Mouse (Mus musculus) CD8-positive naive resting alpha-beta T cell, adult 2 months (primary cell): ENCODE data around the gene Olfr786.

Source experiments
- DNase-seq, 2 experiments: peaks; one replicate each; pipeline ENCODE4 v3.0.0; 2022; ENCODE audit warnings: low read depth in 2 of 2, low spot score in 2 of 2

The Olfr786 gene

GRCm38 (mm10) chr10:129427006-129427405 is at the start of gene Olfr786:
TSS of gene Olfr786 (plus strand) at chr10:129427306.
- DNase-seq = no peak

DNA sequence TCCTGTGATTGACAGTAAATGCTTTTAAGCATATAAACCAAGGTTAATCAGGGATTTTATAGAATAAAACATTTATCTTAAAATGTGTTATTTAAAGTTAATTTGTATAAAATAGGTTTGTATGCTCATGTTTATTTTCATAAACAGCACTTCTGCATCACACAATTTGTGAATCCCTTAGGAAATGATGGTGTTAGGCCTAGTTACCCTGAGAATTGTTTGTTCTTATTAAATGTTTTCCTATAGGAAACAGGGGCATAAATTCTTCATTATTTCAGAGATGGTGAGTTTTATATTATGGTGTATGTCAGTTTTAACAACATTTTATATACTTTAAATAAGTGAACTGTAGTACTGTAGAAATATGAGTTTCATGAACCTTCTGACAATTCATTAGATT is 43.3 kb upstream of the Olfr786 start, which contains the start of gene Olfr784:
Gene Olfr784 (plus strand): TSS at position 301 of the 400 bp plus-strand sequence.
- DNase-seq = no peak

GRCm38 (mm10) chr10:129400892-129401291 is 26.2 kb upstream of the Olfr786 start:
- DNase-seq = no peak

DNA sequence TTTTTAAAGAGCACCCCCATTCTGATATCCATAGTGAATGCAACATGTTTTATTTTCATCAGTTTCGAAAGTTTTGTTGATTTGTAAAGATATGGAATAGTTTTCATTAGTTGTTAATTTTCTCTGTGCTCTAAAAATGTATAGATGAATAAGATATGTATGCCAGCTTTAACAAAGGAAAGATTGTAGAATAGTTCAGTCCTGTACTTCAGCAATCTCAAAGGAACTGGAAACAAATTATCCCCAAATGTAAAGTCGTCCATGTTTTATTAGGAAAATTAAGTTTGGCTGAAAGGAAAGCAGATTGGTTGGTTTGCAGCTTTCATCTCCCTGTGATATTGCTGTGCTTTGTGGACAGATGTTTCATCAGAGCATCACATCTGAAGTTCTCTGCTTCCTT is 22.0 kb upstream of the Olfr786 start, which contains the start of gene Olfr785:
Gene Olfr785 (plus strand): TSS at position 301 of the 400 bp plus-strand sequence.
- DNase-seq = no peak

GRCm38 (mm10) chr10:129461562-129461961 is 34.5 kb downstream of the Olfr786 start, which contains the start of gene Olfr787:
TSS of gene Olfr787 (plus strand) at chr10:129461862.
- no peak for DNase-seq

DNA sequence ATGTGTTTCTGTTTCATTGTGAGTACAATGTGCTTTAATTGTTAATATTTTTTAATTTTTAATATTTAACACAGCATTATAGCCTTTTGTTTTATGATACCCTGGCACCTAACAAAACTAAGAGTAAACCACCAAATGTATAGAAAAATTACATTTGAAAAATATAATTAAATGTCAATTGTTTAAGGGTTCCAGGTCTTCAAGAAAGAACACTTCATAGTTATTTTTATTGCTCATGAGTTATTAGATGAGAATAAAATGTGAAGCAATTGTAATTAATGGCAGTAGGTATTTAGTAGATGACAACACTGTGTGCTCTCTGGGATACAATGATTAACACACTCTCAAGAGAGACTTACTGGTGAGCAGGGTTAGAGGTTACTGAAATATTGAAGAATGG is 43.6 kb downstream of the Olfr786 start, which contains the start of gene Olfr788:
Gene Olfr788 (plus strand): TSS at position 301 of the 400 bp plus-strand sequence.
- DNase-seq = no peak

GRCm38 (mm10) chr10:129473256-129473655 is 46.1 kb downstream of the Olfr786 start:
- DNase-seq = no peak

DNA sequence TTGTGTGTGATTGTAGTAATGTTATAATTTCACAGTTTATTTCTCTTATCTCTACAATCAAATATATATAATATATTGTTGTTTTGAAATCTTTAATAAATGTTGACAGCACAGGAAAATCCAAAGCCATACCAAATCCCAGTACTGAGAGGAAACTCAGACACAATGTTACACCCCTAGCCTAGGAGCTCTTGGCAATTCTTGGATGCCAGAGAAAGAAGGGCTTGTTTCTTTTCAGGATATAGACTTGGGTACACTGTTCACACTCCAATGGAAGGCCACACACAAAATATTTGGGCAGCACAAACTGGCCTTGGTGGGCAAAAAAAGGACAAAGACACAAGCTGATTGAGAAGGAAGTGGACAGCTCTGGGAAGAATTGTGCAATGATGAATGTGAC is 46.6 kb downstream of the Olfr786 start:
- no peak for DNase-seq

DNA sequence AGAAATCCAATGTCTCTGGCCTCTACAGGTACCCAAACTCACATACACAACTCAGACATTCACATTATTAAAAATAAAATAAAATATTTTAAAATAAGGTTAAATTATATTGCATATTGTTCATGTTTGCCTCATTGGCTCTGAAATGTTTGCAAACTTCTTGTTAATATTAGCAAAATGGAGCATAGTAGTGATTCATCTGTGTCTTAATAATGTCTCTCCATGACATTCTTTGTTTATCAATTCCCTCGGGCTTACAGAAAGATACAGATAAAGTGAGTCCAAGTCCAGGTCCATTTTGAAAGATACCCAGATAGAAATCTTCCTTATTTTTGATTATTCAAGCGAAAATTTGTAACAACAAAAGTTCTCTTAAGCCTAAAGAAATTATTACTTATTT is 57.3 kb downstream of the Olfr786 start, which contains the start of gene Olfr789:
Gene Olfr789 (plus strand): TSS at position 301 of the 400 bp plus-strand sequence.
- no peak for DNase-seq
